Mouse (Mus musculus): ENCODE results near the gene Vmn1r199.
"Not testable (repeated sequence)": the region's sequence is repeated elsewhere in the genome, so short reads cannot be mapped to it uniquely, and the experiment has no call there.

Vmn1r199 gene

GRCm38 (mm10) chr13:22379518-22379917 lies at the start of gene Vmn1r199:
Gene Vmn1r199, plus strand, starts transcription at chr13:22379818.
- DNase-seq (ENCODE audit: low spot score in 2 of 2) = no peak

DNA sequence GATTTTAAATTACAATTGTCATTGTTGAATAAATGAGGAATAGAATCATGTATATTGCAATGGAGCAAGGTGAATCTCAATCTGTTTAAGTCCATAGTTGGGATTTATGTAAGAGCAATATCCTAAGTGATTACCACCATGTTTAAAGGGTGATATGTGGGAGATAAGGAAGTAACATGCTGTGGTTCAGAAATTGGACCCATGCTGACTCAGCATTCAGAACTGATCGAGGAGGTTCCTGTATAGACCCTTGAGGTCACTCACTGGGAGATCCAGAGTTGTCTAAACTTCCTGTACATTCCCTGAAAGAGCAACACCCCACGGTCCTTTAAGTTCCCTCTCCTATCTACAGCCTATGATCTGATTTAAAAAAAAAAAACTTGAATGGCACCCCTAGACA lies 46.3 kb upstream of the Vmn1r199 start:
- no peak for DNase-seq (ENCODE audit: low spot score in 2 of 2)

DNA sequence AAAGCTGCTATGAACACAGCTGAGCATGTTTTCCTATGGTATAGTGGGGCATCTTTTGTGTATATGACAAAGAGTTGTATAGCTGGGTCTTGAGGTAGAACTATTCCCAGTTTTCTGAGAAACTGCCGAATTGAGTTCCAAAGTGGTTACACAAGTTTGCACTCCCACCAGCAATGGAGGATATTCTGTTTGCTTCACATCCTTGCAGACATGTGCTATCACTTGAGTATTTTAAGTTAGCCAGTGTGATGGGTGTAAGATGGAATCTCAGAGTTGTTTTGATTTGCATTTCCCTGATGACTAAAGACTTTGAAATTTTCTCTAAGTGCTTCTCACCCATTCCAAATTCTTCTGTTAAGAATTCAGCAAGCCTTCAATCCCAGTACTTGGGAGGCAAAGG lies 44.1 kb upstream of the Vmn1r199 start:
- DNase-seq (ENCODE audit: low spot score in 2 of 2) = no peak

DNA sequence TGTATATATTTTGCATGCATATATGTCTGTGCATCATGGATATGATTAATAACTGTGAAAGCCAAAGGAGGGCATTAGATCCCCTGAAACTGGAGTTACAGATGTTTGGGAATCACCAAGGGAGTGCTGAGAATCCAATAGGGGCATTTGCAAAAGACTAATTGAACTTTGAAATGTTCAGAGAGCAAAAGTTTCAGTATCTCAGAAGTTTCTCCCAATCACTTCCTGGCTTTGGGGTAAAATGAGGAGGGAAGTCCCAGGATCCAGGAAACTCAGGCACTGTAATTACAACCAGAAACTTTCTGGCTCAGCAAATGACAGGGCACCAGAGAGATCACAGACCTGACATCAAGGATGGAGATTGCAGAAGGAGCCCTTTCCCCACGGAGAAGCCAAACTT lies 29.6 kb upstream of the Vmn1r199 start, which contains the start of gene Vmn1r198:
Gene Vmn1r198, plus strand, starts transcription at position 301 of the 400 bp plus-strand sequence.
- no peak for DNase-seq (ENCODE audit: low spot score in 2 of 2)

GRCm38 (mm10) chr13:22350813-22351212 lies 28.8 kb upstream of the Vmn1r199 start:
- no peak for DNase-seq (ENCODE audit: low spot score in 2 of 2)

GRCm38 (mm10) chr13:22381128-22381527 lies 1.5 kb downstream of the Vmn1r199 start:
- not testable (repeated sequence) for DNase-seq (ENCODE audit: low spot score in 2 of 2)

DNA sequence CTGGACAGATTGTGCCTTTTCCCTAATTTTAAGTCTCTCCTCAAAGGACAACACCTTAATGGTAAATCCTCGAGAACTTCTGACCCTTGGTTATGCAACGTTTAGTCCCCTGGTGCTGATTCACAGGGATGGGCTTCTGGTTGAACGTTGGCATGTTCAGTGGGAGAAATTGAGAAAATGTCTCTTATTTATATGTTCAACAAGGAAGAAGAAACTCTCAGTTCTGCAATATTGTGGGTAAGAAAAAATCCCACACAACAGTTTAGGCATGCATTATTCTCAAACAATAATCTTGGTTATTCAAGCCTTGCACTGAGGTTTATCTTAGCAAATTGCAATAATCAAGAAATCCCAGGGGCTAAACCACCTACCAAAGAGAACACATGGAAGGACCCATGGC lies 3.8 kb downstream of the Vmn1r199 start:
- DNase-seq (ENCODE audit: low spot score in 2 of 2) = no peak

- DNase-seq (ENCODE audit: low spot score in 2 of 2) = no peak
Measured at GRCm38 (mm10) chr13:22387050-22387449, 7.4 kb downstream of the Vmn1r199 start.

DNA sequence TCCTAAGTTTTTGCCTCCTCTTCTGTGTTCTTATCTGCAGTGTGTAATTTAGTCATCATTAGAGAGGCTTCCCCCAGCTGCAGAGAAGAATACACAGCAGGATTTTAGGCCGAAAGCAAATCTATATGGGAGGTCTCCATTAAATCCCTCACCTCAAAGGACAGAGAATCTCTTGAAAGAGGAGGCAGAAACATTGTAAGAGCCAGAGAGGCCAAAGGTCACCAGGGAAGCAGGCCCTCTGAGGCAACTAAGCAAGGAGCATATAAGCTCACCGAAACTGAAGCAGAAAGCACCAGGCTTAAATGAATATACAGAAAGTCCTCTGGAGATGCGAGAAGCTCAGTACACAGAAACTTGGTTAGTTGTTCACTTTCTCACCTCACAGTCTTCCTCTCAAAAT lies 10.5 kb downstream of the Vmn1r199 start, which contains the start of gene Vmn1r200:
Gene Vmn1r200, plus strand, starts transcription at position 301 of the 400 bp plus-strand sequence.
- no peak for DNase-seq (ENCODE audit: low spot score in 2 of 2)

- DNase-seq (ENCODE audit: low spot score in 2 of 2) = no peak
Measured at GRCm38 (mm10) chr13:22402978-22403377, 23.4 kb downstream of the Vmn1r199 start.

Data from thymus, postnatal 10 days (tissue).